Mouse (Mus musculus) lung, postnatal 0 days (tissue): Measurements from ENCODE around the gene Tspan3. TPM values are rescaled to one million over a fixed set of nuclear protein-coding genes. Genes with fewer than 3 reads are reported as not detected.

Source experiments
- ATAC-seq: fragments of 200-750 bp; cut with Nextera tagmentation; 2 replicates; pipeline ENCODE4 v1.8.0; 2017; ENCODE audit warnings: moderate library complexity
- DNase-seq: peaks from one replicate; pipeline ENCODE4 v3.0.0-alpha.2; 2016; ENCODE audit warnings: low spot score
- H3K27ac ChIP-seq: fragments of 300-500 bp; sonication (generic); 2 replicates; pipeline ENCODE4 v1.5.1; 2014; ENCODE audit warnings: antibody characterized with exemption, mild to moderate bottlenecking, low read length, mixed read lengths
- H3K27me3 ChIP-seq: fragments of 300-500 bp; sonication (generic); replicated peaks from 2 replicates; pipeline ENCODE4 v1.6.1; 2014; ENCODE audit warnings: low read length, mixed read lengths; ENCODE audit not compliant: insufficient read depth
- H3K36me3 ChIP-seq: fragments of 300-500 bp; sonication (generic); 2 replicates; pipeline ENCODE4 v1.6.1; 2014; ENCODE audit warnings: low read length, mixed read lengths; ENCODE audit not compliant: insufficient read depth
- H3K4me1 ChIP-seq: fragments of 300-500 bp; sonication (generic); 2 replicates; pipeline ENCODE4 v1.6.1; 2014; ENCODE audit warnings: antibody characterized with exemption, low read depth, low read length, mixed read lengths; ENCODE audit not compliant: insufficient read depth
- H3K4me2 ChIP-seq: fragments of 300-500 bp; sonication (generic); replicated peaks from 2 replicates; pipeline ENCODE4 v1.6.1; 2014; ENCODE audit warnings: low read depth, mild to moderate bottlenecking, low read length, moderate library complexity, mixed read lengths
- H3K4me3 ChIP-seq: fragments of 300-500 bp; sonication (generic); 2 replicates; pipeline ENCODE4 v1.5.1; 2014; ENCODE audit warnings: low read depth, low read length
- H3K9ac ChIP-seq: fragments of 300-500 bp; sonication (generic); replicated peaks from 2 replicates; pipeline ENCODE4 v1.6.1; 2014; ENCODE audit warnings: low read depth, mild to moderate bottlenecking
- H3K9me3 ChIP-seq: fragments of 300-500 bp; sonication (generic); 2 replicates; pipeline ENCODE4 v1.6.1; 2016; ENCODE audit warnings: low read length, mixed read lengths
- CTCF ChIP-seq: IDR thresholded peaks from 2 replicates; pipeline ENCODE4 v1.5.1; 2016; ENCODE audit warnings: antibody characterized with exemption, mild to moderate bottlenecking
- EP300 ChIP-seq: IDR thresholded peaks from 2 replicates; pipeline ENCODE4 v1.6.1; 2016; ENCODE audit warnings: antibody characterized with exemption, mild to moderate bottlenecking, control low read depth
- WGBS: fragments of 180-500 bp; shearing (Covaris S2); extraction: QIAGEN DNeasy Blood & Tissue Kit; methylation state at CpG from one replicate; pipeline ENCODE4 v1.1.7; 2014; 5-methylcytosine and 5-hydroxymethylcytosine counted together
- polyA plus RNA-seq: library from polyadenylated mRNA; unstranded; fragments of >200 nt; fragmentation: Nextera tagmentation; extraction: Ambion mirVana; gene quantifications from 2 replicates; pipeline ENCODE4 v1.2.1, GENCODE M21; 2015

Tspan3 gene
- polyA plus RNA-seq, 1 experiment from 2014 or later: 190 TPM

DNA sequence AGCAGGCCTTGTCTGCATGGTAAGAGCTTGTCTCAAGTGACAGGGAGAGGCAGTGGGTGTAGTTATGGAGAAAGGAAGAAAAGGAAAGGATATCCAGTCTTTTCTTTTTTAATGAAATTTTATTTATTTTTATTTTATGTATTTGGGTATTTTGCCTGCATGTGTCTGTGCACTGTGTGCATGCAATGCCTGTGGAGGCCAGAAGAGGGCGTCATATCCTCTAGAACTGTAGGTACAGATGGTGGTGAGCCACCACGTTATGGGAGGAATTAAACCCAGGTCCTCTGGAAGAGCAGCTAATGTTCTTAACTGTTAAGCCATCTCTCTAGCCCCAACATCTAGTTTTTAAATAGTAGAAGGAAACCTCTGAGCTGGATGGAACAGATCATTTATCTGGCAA, 73.2 kb downstream of the Tspan3 start:
- peaks cover 11% of the 10 kb centered on the region for H3K4me1 ChIP-seq
- H3K27me3 ChIP-seq: no peaks in the 10 kb centered on the region
- ATAC-seq (no peak), DNase-seq (no peak)
- no peaks in the 10 kb centered on the region for H3K36me3 ChIP-seq
- TF ChIP-seq EP300: no peak
- peak; percentile 59 for TF ChIP-seq CTCF
- H3K4me3 ChIP-seq: no peak overlapping the region
- no peak overlapping the region for H3K9ac ChIP-seq
- H3K9me3 ChIP-seq: no peaks in the 10 kb centered on the region
- no peak overlapping the region for H3K27ac ChIP-seq
- WGBS: 43% methylated on average over 2 of the region's 2 CpGs
- no peak overlapping the region for H3K4me2 ChIP-seq

DNA sequence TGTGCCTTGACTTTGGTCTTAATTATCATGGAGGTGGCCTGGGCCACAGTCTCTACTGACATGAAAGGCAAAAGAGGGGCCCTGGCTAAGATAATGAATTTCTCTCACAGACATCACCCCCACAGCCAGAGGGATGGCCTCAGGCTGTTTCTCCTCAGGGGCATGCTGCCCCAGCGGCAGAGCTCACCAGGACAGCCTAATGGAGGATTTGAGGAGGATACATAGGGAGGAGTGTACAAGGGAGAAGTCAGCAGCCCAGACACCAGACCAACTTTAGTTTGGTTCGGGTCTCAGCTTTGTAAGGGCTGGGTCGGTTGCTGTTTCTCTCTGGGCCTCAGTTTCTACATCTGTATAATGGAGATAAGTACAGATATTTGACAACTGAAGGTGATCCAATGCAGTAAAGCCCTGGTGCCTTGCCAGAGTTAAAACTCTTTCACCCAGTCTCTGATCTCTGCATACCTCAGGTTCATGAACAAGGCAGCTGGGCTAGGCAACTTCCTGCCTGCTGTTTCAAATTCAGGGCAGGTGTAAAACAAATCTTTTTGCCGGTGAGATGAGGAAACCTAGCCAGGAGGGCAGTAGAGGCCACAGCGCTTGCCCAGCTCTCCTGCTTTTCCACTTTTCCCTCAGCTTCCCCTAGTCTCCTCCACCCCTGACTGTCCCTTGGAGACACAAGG, 74.6 kb downstream of the Tspan3 start:
- Histone ChIP-seq H3K4me2 (peak overlapping the region; percentile 37), H3K9me3 (no peaks in the 10 kb centered on the region), H3K9ac (no peak overlapping the region), H3K36me3 (no peaks in the 10 kb centered on the region), H3K4me3 (no peak overlapping the region), H3K27ac (0 out of 2 replicates have a peak overlapping the region, but pooled peaks have one; percentile 57), H3K4me1 (peaks cover 11% of the 10 kb centered on the region), H3K27me3 (no peaks in the 10 kb centered on the region)
- WGBS: 57% methylated on average over 5 of the region's 5 CpGs
- DNase-seq (no peak), ATAC-seq (no peak; the same call in 1 of the 2 replicates)
- TF ChIP-seq EP300 (no peak), CTCF (no peak)

DNA sequence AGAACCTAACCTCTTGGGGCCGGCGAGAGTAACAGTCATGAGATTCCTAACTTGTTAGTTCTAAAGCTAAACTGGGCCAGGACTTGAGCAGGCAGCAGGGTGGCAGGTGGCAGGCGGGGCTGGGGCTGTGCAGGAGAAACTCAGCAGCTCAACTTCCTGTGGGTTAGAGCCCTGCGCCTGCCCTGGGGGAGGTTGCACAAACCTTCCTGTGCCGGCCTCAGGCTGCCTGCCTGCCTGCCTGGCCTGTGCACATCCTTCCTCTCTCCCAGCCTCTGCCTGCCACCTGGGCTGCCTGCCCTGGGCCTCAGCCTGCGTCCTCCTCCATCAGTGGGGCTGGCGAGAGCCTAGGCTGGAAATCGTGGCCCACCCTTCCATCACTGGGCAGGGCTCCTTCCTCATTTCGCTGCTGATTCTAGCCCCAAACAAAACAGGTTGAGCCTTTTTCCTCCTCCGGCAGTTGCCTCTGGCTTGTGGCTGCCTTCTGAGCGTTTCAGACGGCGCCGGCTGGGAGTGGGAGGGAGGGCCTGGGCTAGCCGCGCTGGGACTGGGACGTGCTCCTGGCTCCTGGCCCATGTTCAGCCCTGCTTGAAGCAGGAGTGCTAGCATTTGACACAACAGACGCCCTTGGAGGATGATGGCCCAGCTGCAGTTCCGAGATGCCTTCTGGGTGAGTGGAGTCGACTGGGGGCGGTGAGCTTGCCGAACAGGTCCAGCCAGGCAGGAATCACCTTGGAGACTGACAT, 75.3 kb downstream of the Tspan3 start, which contains the start of gene Pstpip1:
Gene Pstpip1, plus strand, starts transcription at position 185 of the 743 bp plus-strand sequence.
- peak; percentile 84 for DNase-seq
- 9% methylated on average over 22 of the region's 22 CpGs for WGBS
- Histone ChIP-seq H3K27ac (peak within 1 kb of the TSS; percentile 57; the same call in 1 of the 2 replicates), H3K36me3 (no peaks in the 10 kb centered on the region), H3K4me1 (peaks cover 11% of the 10 kb centered on the region), H3K27me3 (no peaks in the 10 kb centered on the region), H3K9me3 (no peaks in the 10 kb centered on the region), H3K4me3 (no peak within 1 kb of the TSS), H3K9ac (no peak within 1 kb of the TSS), H3K4me2 (peak within 1 kb of the TSS; percentile 37)
- peak; percentile 93 for ATAC-seq
- no peak for TF ChIP-seq CTCF
- TF ChIP-seq EP300: no peak

DNA sequence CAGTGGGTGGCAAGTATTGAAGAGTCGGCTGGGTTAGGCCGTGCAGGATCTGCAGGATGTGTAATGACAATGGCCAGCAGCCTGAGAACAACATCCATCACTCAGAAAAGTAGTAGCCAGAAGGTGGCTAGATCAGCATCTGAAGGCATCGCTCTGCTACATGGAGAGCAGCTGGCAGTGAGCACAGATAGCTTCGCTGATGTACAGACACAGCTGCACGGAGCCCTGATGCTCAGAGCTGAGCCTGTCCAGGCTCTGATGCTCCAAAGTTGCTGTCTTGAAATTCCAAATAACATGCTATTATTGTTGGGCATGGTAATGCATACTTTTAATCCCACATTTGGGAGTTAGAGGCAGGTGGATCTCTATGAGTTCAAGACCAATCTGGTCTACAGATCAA, 78.8 kb downstream of the Tspan3 start:
- no peaks in the 10 kb centered on the region for H3K27me3 ChIP-seq
- no peak overlapping the region for H3K4me2 ChIP-seq
- no peaks in the 10 kb centered on the region for H3K36me3 ChIP-seq
- peaks cover 11% of the 10 kb centered on the region for H3K4me1 ChIP-seq
- no peak for DNase-seq
- H3K27ac ChIP-seq: no peak overlapping the region
- TF ChIP-seq CTCF (no peak), EP300 (no peak)
- 76% methylated on average over 5 of the region's 5 CpGs for WGBS
- H3K9ac ChIP-seq: no peak overlapping the region
- no peaks in the 10 kb centered on the region for H3K9me3 ChIP-seq
- no peak overlapping the region for H3K4me3 ChIP-seq
- ATAC-seq: no peak

Other genes starting within 250 kb of the Tspan3 start
- gene Scaper, start 227.4 kb downstream of the Tspan3 start, polyA plus RNA-seq: 7.1 and 9.8 TPM in 2 replicates
- gene 4930563M21Rik, start 154.9 kb downstream of the Tspan3 start, polyA plus RNA-seq: not detected in 2 replicates
- gene Rcn2, start 123.6 kb downstream of the Tspan3 start, polyA plus RNA-seq: 150 and 156 TPM in 2 replicates
- 2.3 and 2.8 TPM in 2 replicates for gene Pstpip1, start 75.5 kb downstream of the Tspan3 start, polyA plus RNA-seq